Mouse (Mus musculus) heart, postnatal 0 days (tissue): ENCODE measurements around the gene Olfr235.

Experiments
- CTCF ChIP-seq: IDR thresholded peaks from 2 replicates; pipeline ENCODE4 v1.5.1; 2016; ENCODE audit warnings: antibody characterized with exemption, control low read depth, low read depth
- EP300 ChIP-seq: IDR thresholded peaks from 2 replicates; pipeline ENCODE4 v1.6.1; 2016; ENCODE audit warnings: antibody characterized with exemption, low read depth

DNA sequence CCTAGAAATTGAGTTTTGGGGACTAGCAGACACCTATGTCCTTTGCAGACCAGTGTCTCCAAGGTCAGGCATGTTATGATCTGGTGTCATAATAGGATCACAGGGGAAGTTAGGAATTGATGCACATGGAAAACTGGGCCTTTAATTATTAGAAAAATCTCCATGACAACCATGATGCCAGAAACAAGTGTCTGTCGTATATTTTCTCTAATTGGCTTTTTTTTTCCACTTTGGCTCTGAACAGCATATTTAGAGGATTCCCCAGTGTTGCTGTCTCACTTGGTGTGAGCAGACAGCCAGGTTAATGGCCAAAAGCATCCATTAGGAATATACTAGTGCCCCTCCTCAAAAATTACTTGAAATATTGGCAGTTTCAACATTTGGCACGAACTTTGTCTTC lies 18.7 kb downstream of the Olfr235 start, which contains the start of gene Olfr1434:
- TF ChIP-seq CTCF (no peak), EP300 (no peak)
